In the genomic region with DNA sequence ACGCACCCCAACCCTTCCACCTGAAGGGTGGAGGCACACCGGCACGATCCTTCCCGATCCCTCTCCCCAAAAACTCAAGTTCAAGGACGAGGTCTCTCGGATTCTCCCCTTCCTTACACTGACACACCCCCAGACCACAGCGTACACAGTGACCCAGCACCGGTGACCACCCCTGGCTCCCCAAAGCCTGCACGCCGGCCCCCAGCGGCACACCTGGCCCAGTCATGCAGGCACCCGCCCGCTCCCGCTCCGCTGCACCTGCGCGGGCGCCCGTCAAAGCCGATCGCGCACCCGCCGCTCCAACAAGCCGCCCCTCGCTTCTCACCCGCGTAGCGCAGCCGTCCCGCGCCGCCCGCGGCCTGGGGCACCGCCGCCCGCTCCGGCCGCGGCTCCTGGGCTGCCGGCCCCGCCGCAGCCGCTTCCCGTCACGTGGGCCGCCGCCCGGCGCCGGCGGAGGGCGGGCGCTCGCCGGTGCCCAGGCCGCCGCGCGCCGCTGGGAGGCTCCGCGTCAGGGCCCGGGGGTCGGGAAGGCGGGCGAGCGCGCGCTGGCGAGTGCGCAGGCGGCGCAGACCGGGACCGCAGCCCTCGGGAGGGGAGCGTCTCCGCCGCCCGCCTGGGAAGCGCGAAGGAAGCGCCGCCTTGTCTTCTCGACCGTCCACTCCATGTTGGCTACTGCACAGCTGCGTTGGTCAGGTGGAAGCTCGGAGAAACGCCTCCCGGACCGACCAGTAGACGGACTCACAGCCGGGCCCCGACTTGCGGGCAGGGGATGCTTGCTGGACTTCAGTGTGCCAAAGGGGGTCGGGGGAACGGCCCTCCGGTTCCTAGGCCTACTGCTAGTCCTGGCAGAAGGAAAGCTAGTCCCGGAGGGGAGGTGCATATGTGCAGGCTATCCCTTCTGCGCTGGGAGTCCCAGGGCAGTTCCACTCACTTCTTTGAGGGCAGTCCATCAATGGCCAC, we compare ENCODE assay signal across 8 mouse cellular contexts. TPM values are rescaled to one million over a fixed set of nuclear protein-coding genes. Genes with fewer than 3 reads are reported as not detected.
A peak's percentile ranks its signal among the peaks of the same experiment; 100 is the strongest.
DNase-seq lines count a peak whose midpoint lies in the region; ATAC-seq and TF ChIP-seq lines count a peak whose summit lies in the region.

No protein-coding gene starts in this region.

- ATAC-seq in Patski, result peak; percentile 89
- ATAC-seq in hindbrain, embryonic 12.5 days (ENCODE audit: low FRiP score), result peak; percentile 89

- no peaks in the 10 kb centered on the region for H3K36me3 ChIP-seq in hindbrain, embryonic 12.5 days

- H3K4me2 ChIP-seq in hindbrain, embryonic 12.5 days (replicated peaks), result peak overlapping the region; percentile 81

- DNase-seq in Patski (ENCODE audit: low read depth, low spot score), result no peak
- DNase-seq in cerebellum, postnatal 14 days, result peak; percentile 72 to 80
- DNase-seq in frontal cortex, postnatal 14 days (ENCODE audit: low spot score in 2 of 2), result peak; percentile 58 to 64
- DNase-seq in layer of hippocampus, postnatal 14 days (ENCODE audit: low spot score in 2 of 2), result peak; percentile 47 to 77
- peak; percentile 71 for DNase-seq in lung, postnatal 10 days
- peak; percentile 47 for DNase-seq in ovary, postnatal 14 days (ENCODE audit: low spot score)
- DNase-seq in thymus, postnatal 14 days, result peak; percentile 74

- H3K4me3 ChIP-seq in hindbrain, embryonic 12.5 days, result peak overlapping the region; percentile 85

- TF ChIP-seq CTCF in Patski (IDR thresholded peaks at IDR 0.05), result no peak

- CTCF ChIA-PET in Patski (lab: Charles Lee), result interaction anchor here (0.7 to 1.6 kb wide), 2 partner anchors 9 to 18 kb away, joined by 3 to 5 read pairs; no protein-coding TSS in a partner anchor

- H3K9me3 ChIP-seq in hindbrain, embryonic 12.5 days (replicated peaks), result no peaks in the 10 kb centered on the region

- peak overlapping the region; percentile 95 for H3K9ac ChIP-seq in hindbrain, embryonic 12.5 days

- H3K27ac ChIP-seq in hindbrain, embryonic 12.5 days, result peak overlapping the region; percentile 89

- no peaks in the 10 kb centered on the region for H3K27me3 ChIP-seq in Patski
- no peaks in the 10 kb centered on the region for H3K27me3 ChIP-seq in hindbrain, embryonic 12.5 days

- under 1% methylated on average over 100 of the region's 102 CpGs for WGBS in hindbrain, embryonic 12.5 days

- in situ Hi-C loops in Patski (cut with MboI; ENCODE audit: low pct_unique_long_range_greater_than_20kb), result loop anchor here (25.0 kb wide), 1 partner anchor 380 kb away; no protein-coding TSS in a partner anchor

- peaks cover 27% of the 10 kb centered on the region for H3K4me1 ChIP-seq in hindbrain, embryonic 12.5 days

- POLR2A ChIA-PET in Patski (lab: Charles Lee), result interaction anchor here (0.7 kb wide), 1 partner anchor 283 kb away, joined by 3 read pairs; no protein-coding TSS in a partner anchor

RNA-seq across cellular contexts. Expression of a gene that starts 6.1 kb away (rescaled TPM):
- 24.4 TPM for polyA plus RNA-seq in Patski (2021)
- 16.9 and 17.2 TPM in 2 replicates for polyA plus RNA-seq in hindbrain, embryonic 12.5 days (2016; fragmentation: Nextera tagmentation; extraction: Ambion mirVana)
- 10 to 100 TPM; 40.6 to 42.3 TPM for total RNA-seq in layer of hippocampus, postnatal 14 days (2021)

RNA-seq across cellular contexts. Expression of a gene that starts 6.2 kb away (rescaled TPM):
- 23.9 TPM for polyA plus RNA-seq in Patski (2021)
- polyA plus RNA-seq in hindbrain, embryonic 12.5 days (2016; fragmentation: Nextera tagmentation; extraction: Ambion mirVana), result 46.3 and 46.7 TPM in 2 replicates
- total RNA-seq in layer of hippocampus, postnatal 14 days (2021), result 10 to 100 TPM; 21.3 to 21.7 TPM
